Mouse (Mus musculus) R1 (cell line): ENCODE measurements at regions not wholly inside any gene's neighbourhood (a gene's known extent, or its start where the extent isn't known, plus 50 kb on each side); places are given as distances from the start of the nearest gene placed in this dataset.

Experiments
- DNase-seq: peaks from one replicate; pipeline ENCODE4 v3.0.0-alpha.2; 2018; ENCODE audit warnings: low read depth, low spot score

DNA sequence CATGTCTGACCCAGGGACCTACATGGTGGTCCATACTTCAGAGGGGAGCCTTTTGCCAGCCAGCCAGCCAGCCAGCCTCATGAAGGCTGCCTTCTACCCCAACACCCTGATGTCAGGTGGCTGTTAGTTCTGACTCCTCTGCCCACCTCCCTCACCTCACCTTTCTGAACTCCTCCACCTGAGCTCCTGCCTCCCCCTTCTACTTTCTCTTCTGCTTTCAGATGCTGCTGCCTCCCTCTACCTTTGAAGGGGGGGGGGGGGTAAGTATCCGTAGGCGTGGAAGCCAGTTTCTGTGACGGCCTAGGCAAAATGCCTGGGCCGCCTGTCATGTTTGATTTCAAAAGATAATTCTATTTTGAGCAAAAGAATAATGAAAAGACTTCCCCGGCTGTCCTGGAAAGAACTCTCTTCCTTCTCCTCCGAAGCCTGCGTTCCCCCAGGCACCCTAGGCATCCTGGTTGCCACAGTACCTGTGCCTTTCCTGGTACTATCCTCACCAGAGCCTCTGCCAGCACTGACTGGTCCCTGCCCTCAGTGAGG, 241.6 kb upstream of the Hs6st1 start:
- no peak for DNase-seq

DNA sequence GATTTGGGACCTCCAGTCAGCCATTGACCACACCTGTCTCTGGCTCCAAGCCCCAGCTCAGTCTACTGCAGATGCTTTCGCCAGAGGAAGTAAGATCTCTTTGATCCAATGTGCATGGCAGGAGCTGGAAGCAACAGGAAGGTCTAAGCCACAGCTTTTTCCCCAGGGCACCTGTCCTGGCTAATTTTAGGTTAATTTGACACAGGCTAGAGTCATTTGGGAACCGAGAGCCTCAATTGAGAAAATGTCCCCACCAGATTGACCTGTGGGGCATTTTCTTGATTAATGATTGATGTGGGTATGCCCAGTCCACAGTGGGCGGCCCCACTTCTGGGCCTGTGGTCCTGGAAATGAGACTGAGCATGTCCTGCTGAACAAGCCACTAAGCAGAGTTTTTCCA, 240.7 kb upstream of the Hs6st1 start:
- DNase-seq = no peak

DNA sequence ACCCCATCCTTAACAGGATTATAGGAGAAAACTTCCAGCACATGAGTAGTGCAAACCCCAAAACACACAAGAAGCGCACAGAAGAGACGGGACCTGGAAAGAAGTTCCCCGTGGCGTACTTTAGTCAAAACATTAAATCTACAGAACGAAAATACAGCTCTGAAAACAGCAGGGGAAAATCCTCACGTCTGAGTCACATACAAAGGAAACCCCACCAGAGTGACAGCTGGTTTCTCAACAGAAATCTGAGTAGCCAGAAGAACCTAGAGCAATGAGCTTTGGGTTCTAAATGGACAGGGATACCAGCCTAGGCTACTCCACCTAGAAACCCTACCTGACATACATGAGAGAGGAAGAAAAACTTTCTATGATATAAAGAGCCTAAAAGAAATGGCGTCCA, 234.0 kb upstream of the Hs6st1 start:
- DNase-seq = no peak

DNA sequence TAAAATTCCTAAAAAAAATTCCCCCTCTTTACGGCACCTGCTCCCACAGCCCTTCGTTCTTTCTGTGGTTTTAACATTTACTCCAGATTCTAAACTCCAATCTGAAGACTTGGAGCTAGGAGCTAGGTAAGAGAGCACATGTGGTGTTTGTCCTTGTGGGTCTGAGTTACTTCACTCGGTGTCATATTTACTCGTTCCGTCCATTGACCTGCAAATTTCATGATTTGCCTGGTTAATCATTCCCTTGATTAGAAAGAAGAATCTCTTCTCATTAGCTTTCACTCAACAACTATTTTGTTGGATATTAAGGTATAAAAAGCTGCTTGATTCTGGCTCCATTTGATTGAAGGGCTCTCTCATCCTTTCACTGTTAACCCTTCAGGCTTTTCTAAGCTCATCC, 231.6 kb upstream of the Hs6st1 start:
- no peak for DNase-seq

DNA sequence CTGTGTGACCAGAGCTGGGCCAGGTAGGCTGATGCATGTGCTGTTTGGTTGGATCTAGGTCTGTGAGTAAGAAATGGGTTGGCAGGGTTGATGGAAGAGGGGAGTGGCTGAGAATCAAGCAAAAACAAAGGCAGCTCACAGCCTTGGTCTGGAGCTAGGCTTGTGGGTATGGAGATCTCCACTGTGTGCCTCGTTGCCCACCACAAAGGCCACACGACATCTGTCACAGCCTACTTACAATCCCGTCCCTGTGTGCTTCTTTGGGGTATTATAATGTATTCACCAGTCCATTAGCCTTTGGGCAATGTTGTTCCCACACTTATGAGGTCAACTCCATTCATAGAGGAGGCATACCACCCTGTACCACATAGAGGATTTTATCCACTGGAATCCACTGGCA, 229.6 kb upstream of the Hs6st1 start:
- no peak for DNase-seq

DNA sequence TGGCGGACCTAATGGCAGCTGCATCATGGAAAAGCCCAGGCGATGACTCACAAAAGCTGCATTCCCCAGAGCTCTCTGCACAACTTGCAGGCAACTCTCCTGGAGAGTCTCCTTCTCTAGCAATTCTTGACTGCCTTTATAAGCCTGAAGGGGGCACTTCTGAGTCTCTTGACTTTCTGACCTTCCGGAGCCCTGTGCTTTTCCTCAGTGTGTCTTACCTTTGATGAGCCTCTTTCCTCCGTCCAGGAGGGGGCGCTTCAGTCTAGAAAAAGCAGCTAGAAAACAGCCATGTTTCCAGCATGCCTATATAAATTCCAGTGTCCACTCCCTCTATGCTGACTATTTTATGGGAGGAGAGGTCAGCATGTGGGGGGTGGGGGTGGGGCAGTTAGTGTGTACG, 228.8 kb upstream of the Hs6st1 start:
- peak; percentile 96 for DNase-seq

DNA sequence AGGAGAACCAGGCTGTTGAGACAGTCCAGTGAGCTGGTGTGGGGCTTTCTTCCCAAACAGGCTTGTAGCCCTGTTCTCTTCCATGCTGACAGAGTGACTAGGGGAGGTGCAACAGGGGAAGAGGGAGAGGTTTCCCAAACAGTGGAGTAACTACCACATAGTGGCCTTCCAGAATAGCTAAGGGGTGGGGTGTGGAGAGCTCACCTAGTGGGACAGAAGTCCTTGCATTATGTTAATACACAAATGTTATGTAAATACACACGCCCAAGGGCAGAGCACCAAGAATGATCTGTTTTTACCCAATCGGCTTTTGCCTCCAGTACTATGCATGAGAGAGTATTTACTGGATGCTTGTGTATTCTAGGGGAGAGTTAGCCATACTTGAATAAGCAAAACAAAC, 226.6 kb upstream of the Hs6st1 start:
- DNase-seq = peak; percentile 67

DNA sequence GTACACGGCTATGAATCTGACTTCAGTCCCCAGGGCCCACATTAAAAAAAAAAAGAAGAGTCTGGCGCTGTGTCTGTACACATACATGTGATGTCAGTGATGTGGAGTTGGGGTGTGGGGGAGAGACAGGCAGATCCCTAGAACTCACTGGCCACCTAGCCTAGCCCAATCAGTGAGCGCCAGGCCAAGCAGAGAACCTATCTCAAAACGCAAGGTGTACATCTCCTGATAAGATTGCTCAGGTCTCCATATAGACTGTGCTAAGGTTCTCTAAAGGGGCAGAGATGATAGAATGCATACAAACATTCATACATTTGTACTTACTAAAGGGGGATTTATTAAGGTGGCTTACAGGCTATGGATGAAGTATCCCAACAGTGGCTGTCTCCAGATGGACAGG, 225.5 kb upstream of the Hs6st1 start:
- no peak for DNase-seq

DNA sequence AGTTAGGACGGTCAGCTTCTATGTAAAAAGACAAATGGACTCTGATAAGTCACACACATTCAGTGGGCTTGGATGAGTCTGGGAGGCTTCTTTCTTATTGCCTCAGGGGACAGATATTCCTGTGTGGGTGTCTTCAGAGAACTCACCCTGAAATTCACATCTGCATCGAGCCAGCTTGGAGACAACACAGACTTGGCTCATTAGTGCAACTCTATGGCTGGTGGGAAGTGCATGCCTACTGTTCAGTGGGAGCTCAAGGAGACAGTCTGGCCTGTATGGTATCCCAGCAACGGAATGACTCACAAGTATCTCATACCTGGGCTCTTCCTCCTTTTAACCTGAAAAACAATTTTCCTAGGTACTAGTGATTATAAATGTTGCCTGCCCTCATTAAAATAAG, 224.6 kb upstream of the Hs6st1 start:
- DNase-seq = no peak

DNA sequence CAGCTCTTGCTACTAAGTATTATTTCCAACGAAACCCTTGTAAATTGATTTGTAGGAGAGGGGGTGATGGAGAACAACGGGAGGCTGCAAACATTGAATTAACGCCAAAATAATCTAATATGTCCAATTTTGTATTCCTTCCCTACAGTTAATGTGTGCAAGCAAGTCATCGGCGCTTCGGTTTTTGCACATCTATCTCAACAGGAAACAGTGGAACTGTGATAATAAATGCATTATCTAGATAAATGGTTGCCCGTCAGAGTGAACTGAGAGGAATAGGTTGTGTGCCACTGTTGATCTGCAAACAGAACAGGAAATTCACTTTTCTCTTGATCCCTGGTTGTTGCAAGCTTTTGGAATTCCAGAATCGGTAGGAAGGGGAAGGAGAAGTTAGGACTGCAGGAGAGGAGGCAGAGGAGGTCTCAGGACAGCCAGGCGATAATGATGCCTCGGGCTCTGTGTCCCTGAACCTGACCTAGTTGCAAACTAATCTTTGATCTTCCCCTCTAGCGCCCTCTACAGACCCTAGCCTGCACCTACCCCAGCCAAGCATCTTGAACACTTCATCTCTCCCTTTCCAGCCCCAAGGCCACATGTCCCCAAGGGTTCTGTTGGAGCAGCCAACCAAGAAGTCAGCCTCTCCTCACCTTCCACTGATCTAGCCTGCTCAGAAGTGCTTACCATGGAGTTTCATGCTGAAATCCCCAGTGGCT, 221.8 kb upstream of the Hs6st1 start:
- peak; percentile 70 for DNase-seq

DNA sequence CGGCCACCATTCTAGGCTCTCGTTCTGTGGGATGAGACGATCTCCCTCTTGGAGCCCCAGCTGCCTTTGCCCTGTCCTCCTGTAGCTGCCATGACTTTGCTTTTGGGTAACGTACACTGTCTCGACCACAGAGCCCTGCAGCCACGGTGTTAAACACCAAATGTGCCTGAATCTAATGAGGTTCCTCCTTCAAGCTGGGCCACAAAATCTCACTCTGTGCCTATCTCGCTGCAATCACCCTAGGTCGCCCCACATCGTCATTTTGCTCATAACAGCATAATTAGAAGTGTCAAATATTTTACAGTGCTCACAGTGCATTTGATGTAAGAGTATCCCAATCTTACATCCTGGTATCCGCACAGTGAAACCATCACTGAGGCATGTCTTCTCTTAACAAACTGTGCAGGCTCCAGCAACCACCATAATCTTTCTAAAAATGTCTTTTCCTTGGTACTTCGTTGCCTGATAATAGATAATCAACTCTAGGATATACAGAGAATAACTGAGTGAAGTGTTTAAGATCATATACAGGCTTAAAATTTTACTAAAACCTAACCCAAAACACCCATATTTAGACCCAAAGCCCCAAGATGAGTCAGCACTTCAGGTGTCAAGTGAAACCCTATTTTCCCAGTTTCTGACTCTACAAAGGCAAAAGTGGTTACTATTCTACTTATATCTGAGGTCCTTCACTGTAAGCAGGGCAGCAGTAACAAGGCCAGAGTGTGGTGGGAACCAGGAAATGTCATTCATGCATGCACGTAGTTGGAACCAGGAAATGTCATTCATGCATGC, 219.8 kb upstream of the Hs6st1 start:
- no peak for DNase-seq

DNA sequence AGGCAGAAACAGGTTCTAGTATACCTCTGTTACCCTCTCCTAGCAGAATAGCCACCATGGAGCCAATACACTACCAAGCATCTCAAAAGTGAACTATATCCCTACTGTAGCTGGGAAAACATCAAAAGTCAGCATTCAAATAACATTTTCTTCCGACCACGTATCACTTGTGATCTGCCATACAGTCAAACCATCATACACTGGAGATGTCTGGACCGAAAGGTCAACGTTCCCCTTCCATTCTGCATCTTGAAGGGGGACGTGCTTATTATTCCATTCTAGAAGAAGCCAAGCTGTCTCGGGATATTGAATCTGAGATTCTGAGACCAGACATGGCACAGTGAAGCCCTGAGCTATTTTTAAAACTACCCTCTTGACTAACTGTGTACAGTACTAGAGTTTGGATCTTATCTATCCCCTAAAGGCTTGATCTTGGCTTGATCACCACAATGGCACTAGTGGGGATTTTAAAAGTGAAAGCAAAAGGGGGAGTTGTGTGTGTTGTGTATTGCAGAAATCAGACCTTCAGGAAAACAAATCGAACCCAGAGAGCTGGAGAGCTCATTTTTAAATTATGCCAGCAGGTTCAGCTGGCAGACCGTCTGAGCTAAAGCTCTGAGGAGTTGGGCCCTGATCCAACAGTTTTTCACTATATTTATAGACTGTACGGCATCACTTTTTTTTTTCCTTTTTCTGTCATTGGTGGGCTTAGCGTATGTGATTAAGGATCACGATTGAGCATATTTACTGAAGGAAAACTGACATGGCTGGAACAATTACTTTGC, 218.6 kb upstream of the Hs6st1 start:
- no peak for DNase-seq

DNA sequence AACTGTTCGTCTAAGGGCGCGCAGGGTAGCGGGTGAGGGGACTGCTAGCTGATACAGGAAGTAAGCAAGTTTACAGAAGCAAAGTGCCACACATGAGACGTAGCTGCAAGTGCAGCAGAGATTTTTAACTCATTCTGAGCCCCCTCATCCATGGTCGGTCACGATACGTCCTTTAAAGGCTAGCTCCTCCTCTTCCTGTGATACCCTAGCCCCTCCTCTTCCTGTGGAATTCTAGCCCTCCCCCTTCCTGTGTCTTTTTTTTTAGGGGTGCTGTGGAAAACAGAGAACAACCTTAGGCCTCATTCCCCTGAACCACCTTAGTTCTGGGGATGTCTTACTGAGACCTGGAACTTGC, 218.0 kb upstream of the Hs6st1 start:
- DNase-seq = peak; percentile 70

DNA sequence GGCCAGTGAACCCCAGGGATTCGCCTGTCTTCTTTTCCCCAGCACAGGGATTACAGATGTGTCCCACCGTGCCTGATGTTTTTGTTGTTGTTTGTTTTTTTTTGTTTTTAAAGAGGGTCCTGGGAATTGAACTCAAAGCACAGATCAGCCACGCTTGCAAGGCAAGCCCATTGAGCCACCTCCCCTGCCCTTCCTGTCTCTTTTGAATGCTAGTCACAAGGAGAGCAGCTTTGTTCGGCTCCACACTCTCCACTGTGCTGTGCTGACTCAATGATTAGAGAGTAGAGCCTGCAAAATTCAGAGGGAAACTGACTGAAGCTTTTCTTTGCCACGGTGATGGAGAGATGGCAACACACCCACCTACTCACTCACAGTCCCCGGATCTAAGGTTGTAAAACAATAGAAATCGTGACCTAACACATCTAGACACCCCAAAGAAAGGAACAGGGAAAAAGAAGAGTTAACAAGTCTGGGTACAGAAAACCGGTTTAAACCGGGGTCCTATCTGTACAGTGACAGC, 217.6 kb upstream of the Hs6st1 start:
- peak; percentile 51 for DNase-seq

DNA sequence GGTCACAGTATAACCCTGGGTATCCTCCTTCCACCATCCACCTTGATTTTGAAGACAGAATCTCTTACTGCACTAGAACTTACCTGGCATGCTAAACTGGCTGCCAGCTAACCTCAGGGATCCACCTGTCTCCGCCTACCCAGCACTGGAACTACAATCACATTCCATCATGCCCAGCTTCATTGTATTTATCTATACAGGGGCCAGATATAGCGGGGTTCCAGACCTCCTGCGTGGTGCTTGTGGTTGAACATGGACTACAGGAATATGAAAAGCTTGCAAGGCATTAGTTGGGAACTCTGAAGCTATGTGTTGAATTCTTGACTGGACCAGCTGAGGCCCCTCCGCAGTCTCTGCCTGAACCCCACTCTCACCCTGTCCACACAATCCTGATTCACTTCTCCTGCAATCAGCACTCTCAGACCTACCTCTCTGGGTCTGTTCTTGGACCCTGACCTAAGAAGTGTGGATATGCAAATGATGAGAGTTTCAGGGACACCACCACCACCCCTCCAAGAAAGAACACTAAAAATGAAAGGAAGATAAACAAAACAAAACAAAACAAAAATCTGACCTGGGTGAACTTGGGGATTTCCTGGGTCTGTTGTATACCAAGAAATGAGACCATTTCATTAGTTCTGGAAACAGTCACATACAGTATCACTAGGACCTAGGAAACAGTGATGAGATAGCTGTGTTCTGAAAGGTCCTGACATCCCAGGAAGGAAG, 216.4 kb upstream of the Hs6st1 start:
- no peak for DNase-seq

DNA sequence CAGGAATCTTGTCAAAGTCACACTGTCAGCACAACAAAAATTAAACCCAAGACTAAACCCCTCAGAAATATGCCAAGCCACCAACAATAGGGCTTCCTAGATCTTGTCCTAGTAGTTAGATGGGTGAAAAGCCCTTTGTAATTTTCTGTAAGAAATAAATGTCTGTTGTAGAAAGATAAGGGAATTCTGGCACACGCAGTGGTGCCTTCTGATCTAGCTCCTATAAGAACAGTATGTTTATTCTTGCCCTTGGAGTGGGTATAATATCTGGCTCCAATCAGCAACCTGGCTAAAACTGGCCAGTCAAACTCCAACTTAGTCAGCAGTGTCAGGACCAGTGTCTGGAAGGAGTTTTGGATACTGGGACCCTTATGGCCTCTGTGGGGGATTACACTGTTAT, 215.2 kb upstream of the Hs6st1 start:
- DNase-seq = no peak

DNA sequence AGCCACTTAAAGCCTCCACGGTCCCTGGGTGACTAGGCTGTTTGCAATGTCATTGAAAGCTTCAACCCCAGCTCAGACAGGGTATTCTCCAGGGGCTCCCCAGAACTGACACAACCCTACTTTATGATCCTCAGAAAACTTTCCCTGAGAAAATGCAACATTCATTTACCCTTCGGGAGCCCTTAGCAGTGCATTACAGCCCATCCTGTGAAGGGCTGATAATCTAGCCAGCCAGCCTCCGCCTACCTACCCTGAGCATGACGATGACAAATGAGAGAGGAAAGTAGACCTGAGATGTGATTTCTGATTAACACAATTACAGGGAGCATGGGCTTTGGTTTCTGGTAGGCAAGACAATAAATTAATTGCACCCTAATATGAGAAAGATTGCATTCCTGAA, 212.6 kb upstream of the Hs6st1 start:
- no peak for DNase-seq

DNA sequence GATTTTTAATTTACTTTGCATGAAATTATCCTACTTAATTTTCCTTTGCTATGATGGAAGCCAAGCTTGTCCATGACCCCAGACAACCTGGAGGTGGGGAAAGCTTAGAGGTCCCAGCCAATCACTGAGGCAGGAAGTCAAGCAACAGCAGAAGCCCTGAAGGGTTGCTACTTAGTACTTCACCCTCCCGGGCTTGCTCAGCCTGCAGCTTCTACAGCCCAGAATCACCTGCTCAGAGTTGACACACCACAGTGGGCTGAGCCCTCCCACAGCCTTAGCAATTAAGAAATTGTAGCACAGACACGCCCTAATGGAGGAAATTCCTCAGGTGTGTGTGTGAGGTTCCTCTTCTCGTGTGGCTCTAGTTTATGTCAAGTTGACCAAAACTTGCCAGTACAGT, 209.9 kb upstream of the Hs6st1 start:
- peak; percentile 65 for DNase-seq

DNA sequence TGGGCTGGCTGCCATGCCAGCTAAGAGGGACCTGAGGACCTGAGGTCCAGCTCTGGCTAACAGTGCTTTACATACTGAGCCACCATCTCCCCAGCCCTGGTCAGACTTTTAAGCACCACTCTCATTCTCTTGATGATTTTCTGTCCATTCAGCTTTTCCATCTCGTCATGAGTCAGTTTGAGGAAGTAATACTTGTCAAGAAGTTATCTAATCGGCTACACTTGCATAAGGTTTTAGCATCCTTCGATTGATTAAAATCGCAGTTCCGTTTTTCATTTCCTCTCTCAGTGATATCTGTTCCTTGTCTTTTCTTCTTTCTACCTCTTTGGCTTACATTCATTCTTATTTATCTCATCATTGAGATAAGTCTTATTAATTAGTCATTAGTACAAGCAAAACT, 207.4 kb upstream of the Hs6st1 start:
- no peak for DNase-seq

DNA sequence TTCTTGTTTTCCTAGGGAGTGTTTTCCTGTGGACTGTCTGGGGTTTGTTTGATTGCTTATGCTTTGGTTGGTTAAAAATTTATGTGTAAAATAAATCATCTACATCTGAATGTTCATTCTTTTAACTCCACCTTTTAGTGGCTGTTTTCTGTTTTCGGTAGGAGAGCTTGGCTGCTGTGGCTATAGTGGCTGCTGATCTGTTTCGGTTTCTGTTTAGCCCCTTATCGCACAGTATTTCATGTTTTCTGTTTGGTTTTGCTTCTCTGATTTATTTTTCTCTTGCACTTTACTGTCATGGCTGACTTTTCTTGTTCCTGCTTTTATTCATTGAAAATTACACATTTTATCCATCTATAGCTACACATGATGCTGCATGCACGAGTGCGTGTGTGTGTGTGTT, 206.0 kb upstream of the Hs6st1 start:
- DNase-seq = no peak

DNA sequence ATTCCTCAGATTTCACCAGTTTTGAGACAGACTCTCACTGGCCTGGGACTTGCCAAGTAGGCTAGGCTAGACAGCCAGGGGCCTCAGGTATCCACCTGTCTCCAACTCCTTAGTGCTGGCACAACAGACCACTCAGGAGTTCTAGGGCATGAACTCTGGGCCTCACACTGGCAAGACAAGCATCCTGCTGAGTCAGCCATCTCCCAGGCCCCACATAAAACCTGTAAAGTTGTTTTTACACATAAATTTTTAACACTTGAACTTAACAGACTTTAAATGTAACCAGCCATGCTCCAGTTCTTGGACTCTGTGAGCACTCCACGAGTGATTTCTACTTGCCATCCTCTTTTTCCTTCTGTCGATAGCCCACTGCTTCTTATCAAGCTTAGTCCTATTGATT, 205.5 kb upstream of the Hs6st1 start:
- DNase-seq = no peak

DNA sequence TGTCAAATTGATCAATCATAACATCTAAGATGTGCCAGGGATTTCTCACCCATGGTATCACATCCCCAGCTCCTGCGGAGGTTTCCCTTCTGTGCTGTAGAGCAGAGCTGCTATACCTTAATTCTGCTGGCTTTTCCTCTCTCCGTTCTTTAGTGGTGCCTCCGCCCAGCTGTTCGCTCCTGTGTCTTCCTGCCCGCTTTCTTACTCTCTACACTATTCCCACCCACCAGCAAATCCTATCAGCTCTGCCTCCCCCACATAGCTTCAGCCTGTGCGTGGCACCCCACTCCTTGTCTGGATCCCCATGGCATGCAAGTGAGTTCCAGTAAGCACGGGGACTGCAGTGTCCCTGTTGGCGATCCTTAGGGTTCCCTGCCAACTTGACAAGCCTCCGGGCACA, 204.0 kb upstream of the Hs6st1 start:
- no peak for DNase-seq
